Mouse (Mus musculus): ENCODE data around the gene Psmc2. TPM values are rescaled to one million over a fixed set of nuclear protein-coding genes. Genes with fewer than 3 reads are reported as not detected.

The Psmc2 gene
- polyA plus RNA-seq, 1 experiment from 2014 or later = 195 TPM

- WGBS = 80% methylated on average over 20 of the region's 20 CpGs
- Histone ChIP-seq H3K4me2 (replicated peaks; ENCODE audit: low read depth, low read length) (no peak overlapping the region), H3K4me1 (ENCODE audit: insufficient read depth, low read length) (no peaks in the 10 kb centered on the region), H3K4me3 (ENCODE audit: low read length) (no peak overlapping the region), H3K9ac (replicated peaks; ENCODE audit: low read length) (no peak overlapping the region), H3K27me3 (ENCODE audit: insufficient read depth, low read length) (no peaks in the 10 kb centered on the region), H3K36me3 (ENCODE audit: insufficient read depth, low read length) (no peaks in the 10 kb centered on the region), H3K27ac (ENCODE audit: low read length) (no peak overlapping the region), H3K9me3 (ENCODE audit: low read length) (no peaks in the 10 kb centered on the region)
- no peak for ATAC-seq (ENCODE audit: low FRiP score, low TSS enrichment)
Measured at GRCm38 (mm10) chr5:21846616-21847290, 61.7 kb downstream of the Psmc2 start.

- ATAC-seq (ENCODE audit: low FRiP score, low TSS enrichment) = no peak
- no peaks in the 10 kb centered on the region for H3K4me1 ChIP-seq (ENCODE audit: insufficient read depth, low read length)
- 45% methylated on average over 6 of the region's 6 CpGs for WGBS
Measured at GRCm38 (mm10) chr5:21847438-21847837, 62.4 kb downstream of the Psmc2 start.

GRCm38 (mm10) chr5:21851679-21852340, 66.7 kb downstream of the Psmc2 start:
- Histone ChIP-seq H3K4me2 (replicated peaks; ENCODE audit: low read depth, low read length) (no peak overlapping the region), H3K4me1 (ENCODE audit: insufficient read depth, low read length) (no peaks in the 10 kb centered on the region), H3K4me3 (ENCODE audit: low read length) (no peak overlapping the region), H3K36me3 (ENCODE audit: insufficient read depth, low read length) (no peaks in the 10 kb centered on the region), H3K27ac (ENCODE audit: low read length) (no peak overlapping the region), H3K27me3 (ENCODE audit: insufficient read depth, low read length) (no peaks in the 10 kb centered on the region), H3K9ac (replicated peaks; ENCODE audit: low read length) (no peak overlapping the region), H3K9me3 (ENCODE audit: low read length) (no peaks in the 10 kb centered on the region)
- no peak for ATAC-seq (ENCODE audit: low FRiP score, low TSS enrichment)
- 69% methylated on average over 10 of the region's 10 CpGs for WGBS

More at GRCm38 (mm10) chr5:21847438-21847837, 62.4 kb downstream of the Psmc2 start:
- Histone ChIP-seq H3K9me3 (ENCODE audit: low read length) (no peaks in the 10 kb centered on the region), H3K36me3 (ENCODE audit: insufficient read depth, low read length) (no peaks in the 10 kb centered on the region), H3K9ac (replicated peaks; ENCODE audit: low read length) (no peak overlapping the region), H3K27me3 (ENCODE audit: insufficient read depth, low read length) (no peaks in the 10 kb centered on the region), H3K4me3 (ENCODE audit: low read length) (no peak overlapping the region), H3K4me2 (replicated peaks; ENCODE audit: low read depth, low read length) (no peak overlapping the region), H3K27ac (ENCODE audit: low read length) (no peak overlapping the region)

Other genes with a start within 250 kb of the Psmc2 start
- 43.8 and 48.5 TPM in 2 replicates for gene Lrrc17, start 241.7 kb upstream of the Psmc2 start, polyA plus RNA-seq (2015; fragmentation: Nextera tagmentation; extraction: Ambion mirVana)
- 0.24 and 0.30 TPM in 2 replicates for gene Fbxl13, start 139.6 kb upstream of the Psmc2 start, polyA plus RNA-seq (2015; fragmentation: Nextera tagmentation; extraction: Ambion mirVana)
- 52.4 and 55.2 TPM in 2 replicates for gene Armc10, start 139.5 kb upstream of the Psmc2 start, polyA plus RNA-seq (2015; fragmentation: Nextera tagmentation; extraction: Ambion mirVana)
- 5.9 and 7.3 TPM in 2 replicates for gene Napepld, start 83.9 kb upstream of the Psmc2 start, polyA plus RNA-seq (2015; fragmentation: Nextera tagmentation; extraction: Ambion mirVana)
- 91.9 and 104 TPM in 2 replicates for gene Pmpcb, start 48.1 kb upstream of the Psmc2 start, polyA plus RNA-seq (2015; fragmentation: Nextera tagmentation; extraction: Ambion mirVana)
- gene Dnajc2, start within 50 bp of the Psmc2 start, polyA plus RNA-seq (2015; fragmentation: Nextera tagmentation; extraction: Ambion mirVana) = 58.2 and 67.2 TPM in 2 replicates
- gene Slc26a5, start 80.3 kb downstream of the Psmc2 start, polyA plus RNA-seq (2015; fragmentation: Nextera tagmentation; extraction: Ambion mirVana) = 0.08 TPM in 1 of 2 replicates, not detected in the other